Mouse (Mus musculus) brown adipose tissue, adult 24 weeks (tissue): ENCODE data around the gene Map3k14. TPM values are rescaled to one million over a fixed set of nuclear protein-coding genes. Genes with fewer than 3 reads are reported as not detected.

Source experiments
- H3K27ac ChIP-seq: fragments of 200-500 bp; replicated peaks from 2 replicates; pipeline ENCODE4 v1.5.1; 2012; ENCODE audit warnings: low read depth, mild to moderate bottlenecking, low read length
- H3K4me1 ChIP-seq: fragments of 200-500 bp; 2 replicates; pipeline ENCODE4 v1.6.1; 2012; ENCODE audit warnings: low read length, mixed read lengths; ENCODE audit not compliant: control insufficient read depth, insufficient read depth, insufficient read length
- H3K4me3 ChIP-seq: fragments of 200-500 bp; 2 replicates; pipeline ENCODE4 v1.5.1; 2012; ENCODE audit warnings: low read depth, mild to moderate bottlenecking, low read length, moderate library complexity; ENCODE audit not compliant: insufficient read depth
- polyA plus RNA-seq: library from polyadenylated mRNA; stranded (reverse); fragments of >200 nt; gene quantifications from 2 replicates; pipeline ENCODE4 v1.2.4, GENCODE M21; 2012; ENCODE audit not compliant: missing spikeins, insufficient read depth, insufficient read length

Gene Map3k14
- polyA plus RNA-seq, 1 experiment: 3.8 TPM

GRCm38 (mm10) chr11:103263551-103263950 lies 3.7 kb downstream of the Map3k14 start:
- H3K4me3 ChIP-seq: no peak overlapping the region
- no peak overlapping the region for H3K27ac ChIP-seq
- H3K4me1 ChIP-seq: peaks cover 14% of the 10 kb centered on the region

- Histone ChIP-seq H3K4me1 (peaks cover 14% of the 10 kb centered on the region), H3K4me3 (peak overlapping the region; percentile 24), H3K27ac (peak overlapping the region; percentile 69)
These were observed 4.6 kb downstream of the Map3k14 start for GRCm38 (mm10) chr11:103262412-103263267.

GRCm38 (mm10) chr11:103261671-103262411 lies 5.4 kb downstream of the Map3k14 start:
- H3K27ac ChIP-seq: peak overlapping the region; percentile 69
- peaks cover 14% of the 10 kb centered on the region for H3K4me1 ChIP-seq
- peak overlapping the region; percentile 24 for H3K4me3 ChIP-seq

GRCm38 (mm10) chr11:103260515-103261192 lies 6.6 kb downstream of the Map3k14 start:
- peaks cover 14% of the 10 kb centered on the region for H3K4me1 ChIP-seq
- H3K4me3 ChIP-seq: no peak overlapping the region
- no peak overlapping the region for H3K27ac ChIP-seq

GRCm38 (mm10) chr11:103260034-103260433 lies 7.2 kb downstream of the Map3k14 start:
- H3K27ac ChIP-seq: no peak overlapping the region

GRCm38 (mm10) chr11:103257938-103258481 lies 9.3 kb downstream of the Map3k14 start:
- peaks cover 16% of the 10 kb centered on the region for H3K4me1 ChIP-seq
- H3K27ac ChIP-seq: peak overlapping the region; percentile 57
- no peak overlapping the region for H3K4me3 ChIP-seq

More at GRCm38 (mm10) chr11:103260034-103260433, 7.2 kb downstream of the Map3k14 start:
- Histone ChIP-seq H3K4me3 (no peak overlapping the region), H3K4me1 (peaks cover 14% of the 10 kb centered on the region)

- H3K27ac ChIP-seq: no peak overlapping the region
- no peak overlapping the region for H3K4me3 ChIP-seq
- peaks cover 11% of the 10 kb centered on the region; the same call in 1 of the 2 replicates for H3K4me1 ChIP-seq
These were observed 13.7 kb downstream of the Map3k14 start for GRCm38 (mm10) chr11:103253605-103254004.

- Histone ChIP-seq H3K4me1 (peaks cover 14% of the 10 kb centered on the region; the same call in 1 of the 2 replicates), H3K27ac (no peak overlapping the region), H3K4me3 (no peak overlapping the region)
These were observed 14.9 kb downstream of the Map3k14 start for GRCm38 (mm10) chr11:103252380-103252779.

GRCm38 (mm10) chr11:103250324-103250723 lies 16.9 kb downstream of the Map3k14 start:
- Histone ChIP-seq H3K4me3 (no peak overlapping the region), H3K4me1 (peaks cover 28% of the 10 kb centered on the region), H3K27ac (no peak overlapping the region)

- peaks cover 29% of the 10 kb centered on the region for H3K4me1 ChIP-seq
- H3K27ac ChIP-seq: peak overlapping the region; percentile 69
- H3K4me3 ChIP-seq: no peak overlapping the region
These were observed 17.8 kb downstream of the Map3k14 start for GRCm38 (mm10) chr11:103249509-103249908.

- H3K4me3 ChIP-seq: no peak overlapping the region
- peak overlapping the region; percentile 69 for H3K27ac ChIP-seq
- H3K4me1 ChIP-seq: peaks cover 33% of the 10 kb centered on the region
These were observed 18.4 kb downstream of the Map3k14 start for GRCm38 (mm10) chr11:103248837-103249236.

- Histone ChIP-seq H3K4me3 (no peak overlapping the region), H3K27ac (no peak overlapping the region), H3K4me1 (peaks cover 29% of the 10 kb centered on the region)
These were observed 19.6 kb downstream of the Map3k14 start for GRCm38 (mm10) chr11:103247504-103248177.

GRCm38 (mm10) chr11:103246731-103247290 lies 20.5 kb downstream of the Map3k14 start:
- no peak overlapping the region for H3K4me3 ChIP-seq
- peaks cover 25% of the 10 kb centered on the region for H3K4me1 ChIP-seq
- H3K27ac ChIP-seq: peak overlapping the region; percentile 7; the same call in 1 of the 2 replicates
